Mouse (Mus musculus) lung, adult 2 months (tissue): ENCODE measurements around the gene Nemf. TPM values are rescaled to one million over a fixed set of nuclear protein-coding genes. Genes with fewer than 3 reads are reported as not detected.
"Not testable (repeated sequence)": the region's sequence is repeated elsewhere in the genome, so short reads cannot be mapped to it uniquely, and the experiment has no call there.

Experiments
- DNase-seq: peaks from one replicate; pipeline ENCODE4 v3.0.0; 2022
- H3K4me1 ChIP-seq: fragments of 200-500 bp; 2 replicates; pipeline ENCODE4 v1.6.1; 2011; ENCODE audit warnings: low read length; ENCODE audit not compliant: control insufficient read depth, insufficient read depth
- H3K4me3 ChIP-seq: fragments of 200-500 bp; replicated peaks from 2 replicates; pipeline ENCODE3; 2011; ENCODE audit warnings: low read depth, mild to moderate bottlenecking, control low read depth, low read length; ENCODE audit errors: extremely low read depth
- CTCF ChIP-seq: fragments of 200-500 bp; IDR thresholded peaks from 2 replicates; pipeline ENCODE4 v1.5.1; 2011; ENCODE audit warnings: mild to moderate bottlenecking, low read length, control low read depth; ENCODE audit not compliant: insufficient read depth
- POLR2A ChIP-seq: fragments of 200-500 bp; IDR thresholded peaks from 2 replicates; pipeline ENCODE4 v1.6.1; 2011; ENCODE audit warnings: low read depth, mild to moderate bottlenecking, control low read depth, low read length, borderline replicate concordance; ENCODE audit errors: extremely low read depth
- WGBS: fragments of 180-500 bp; shearing (Covaris S2); methylation state at CpG from one replicate; pipeline ENCODE4 v1.1.7; 2018; 5-methylcytosine and 5-hydroxymethylcytosine counted together
- polyA plus RNA-seq: library from polyadenylated mRNA; depleted of rRNA; stranded (reverse); fragments of >200 nt; gene quantifications from 2 replicates; pipeline ENCODE4 v1.2.3, GENCODE M21; 2012

Gene Nemf
- polyA plus RNA-seq, 1 experiment, result 6.4 TPM

DNA sequence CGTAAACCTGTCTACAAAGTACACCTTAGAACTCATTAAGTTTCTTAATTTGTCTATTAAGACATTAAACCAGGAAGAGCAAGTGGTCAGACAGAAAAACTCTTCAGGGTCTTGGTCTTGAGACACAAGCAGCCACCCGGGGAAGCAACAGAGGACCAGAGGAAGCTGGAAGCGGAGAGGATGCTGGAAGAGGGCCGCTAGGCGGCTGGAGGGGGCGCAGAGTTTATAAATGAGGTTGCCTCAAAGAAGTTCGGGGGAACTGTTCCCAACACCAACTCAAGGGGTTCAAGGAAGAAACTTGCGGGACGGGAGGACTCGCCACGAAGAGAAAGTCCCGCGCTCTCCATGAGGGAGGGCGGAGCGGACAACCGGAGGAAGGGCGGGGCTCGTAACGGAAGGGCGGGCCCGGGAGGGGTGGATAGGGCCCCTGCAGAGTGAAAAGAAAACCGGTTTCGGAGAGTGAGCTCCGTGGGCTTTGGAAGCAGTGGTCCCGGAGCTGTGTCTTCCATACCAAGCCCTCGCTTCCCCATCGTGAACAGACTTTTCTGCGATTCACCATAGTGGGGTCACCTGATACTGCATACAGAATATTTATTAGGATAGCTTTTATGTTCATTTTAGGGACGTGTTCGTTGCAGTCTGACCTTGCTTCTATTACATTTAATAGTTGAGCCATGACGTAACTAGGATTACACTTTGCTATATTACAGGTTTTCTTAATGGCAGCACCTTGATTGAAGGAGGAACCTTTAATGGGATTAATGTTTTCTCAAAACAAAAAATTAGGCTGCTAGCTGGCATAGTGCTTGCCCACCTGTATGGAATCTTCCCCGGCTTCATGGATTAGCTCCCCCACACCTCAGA, 7.2 kb upstream of the Nemf start:
- Histone ChIP-seq H3K4me1 (no peaks in the 10 kb centered on the region; the same call in 1 of the 2 replicates), H3K4me3 (peak overlapping the region; percentile 52)
- TF ChIP-seq CTCF, result no peak
- peak; percentile 96; the same call in 1 of the 2 replicates for TF ChIP-seq POLR2A
- 3% methylated on average over 32 of the region's 32 CpGs for WGBS
- peak; percentile 84 for DNase-seq

DNA sequence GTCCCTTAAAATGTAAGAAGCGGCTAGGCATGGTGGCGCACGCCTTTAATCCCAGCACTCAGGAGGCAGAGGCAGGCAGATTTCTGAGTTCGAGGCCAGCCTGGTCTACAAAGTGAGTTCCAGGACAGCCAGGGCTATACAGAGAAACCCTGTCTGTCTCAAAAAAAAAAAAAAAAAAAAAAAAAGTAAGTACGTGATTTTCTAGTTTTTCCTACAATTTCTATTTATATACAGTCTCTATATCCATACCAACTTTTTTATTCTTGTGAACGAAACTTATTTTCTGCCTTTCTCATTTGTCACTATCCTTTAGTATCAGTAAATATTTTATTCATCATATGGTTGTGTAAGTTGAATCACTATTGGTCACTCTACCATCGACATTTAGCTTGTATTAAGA, 6.1 kb upstream of the Nemf start:
- DNase-seq, H3K4me1 ChIP-seq, H3K4me3 ChIP-seq: not testable (repeated sequence)
- WGBS, result 97% methylated on average over 7 of the region's 7 CpGs

DNA sequence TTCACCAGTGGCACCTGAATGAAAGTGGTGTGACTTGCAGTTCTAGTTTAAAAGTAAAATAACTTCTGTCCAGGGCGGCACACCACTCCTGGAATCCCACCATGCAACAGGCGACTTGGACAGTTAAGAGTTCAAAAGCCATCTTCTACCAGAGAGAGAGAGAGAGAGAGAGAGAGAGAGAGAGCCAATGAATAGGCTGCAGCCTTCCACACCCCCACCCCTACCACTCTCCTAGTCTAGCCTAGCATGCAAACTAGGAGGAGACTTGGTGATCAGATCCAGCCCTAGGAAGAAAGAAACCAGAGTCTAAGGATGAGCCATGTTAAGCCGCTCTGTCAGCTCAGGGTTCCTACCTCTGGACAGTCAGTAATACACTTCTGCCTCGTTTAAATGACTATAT, 5.4 kb upstream of the Nemf start:
- 61% methylated on average over 4 of the region's 4 CpGs for WGBS
- DNase-seq, result no peak
- Histone ChIP-seq H3K4me3 (no peak overlapping the region), H3K4me1 (no peaks in the 10 kb centered on the region; the same call in 1 of the 2 replicates)
- TF ChIP-seq POLR2A (no peak), CTCF (no peak)

DNA sequence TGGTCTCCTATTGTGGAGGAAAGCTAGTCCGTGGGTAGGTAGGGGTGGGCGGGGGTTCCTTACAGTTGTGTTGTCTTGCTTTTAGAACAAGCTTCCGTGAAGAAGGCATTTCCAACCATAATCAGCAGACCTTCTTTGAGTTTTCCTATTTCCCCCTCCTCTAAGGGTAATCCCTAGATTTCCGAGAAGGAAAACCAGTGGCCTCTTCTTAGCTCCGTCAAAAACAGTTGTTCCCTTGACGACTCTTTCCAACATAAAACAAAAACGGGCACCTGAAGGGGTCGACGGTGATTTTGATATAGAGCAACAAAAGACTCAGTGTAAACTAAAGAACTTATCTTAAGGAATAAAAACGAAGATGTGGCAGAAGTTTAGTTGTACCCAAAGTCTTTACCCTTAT, 5.0 kb upstream of the Nemf start:
- WGBS, result 5% methylated on average over 10 of the region's 10 CpGs
- no peak for DNase-seq
- no peaks in the 10 kb centered on the region; the same call in 1 of the 2 replicates for H3K4me1 ChIP-seq
- H3K4me3 ChIP-seq, result peak overlapping the region; percentile 95
- no peak for TF ChIP-seq CTCF
- no peak for TF ChIP-seq POLR2A

DNA sequence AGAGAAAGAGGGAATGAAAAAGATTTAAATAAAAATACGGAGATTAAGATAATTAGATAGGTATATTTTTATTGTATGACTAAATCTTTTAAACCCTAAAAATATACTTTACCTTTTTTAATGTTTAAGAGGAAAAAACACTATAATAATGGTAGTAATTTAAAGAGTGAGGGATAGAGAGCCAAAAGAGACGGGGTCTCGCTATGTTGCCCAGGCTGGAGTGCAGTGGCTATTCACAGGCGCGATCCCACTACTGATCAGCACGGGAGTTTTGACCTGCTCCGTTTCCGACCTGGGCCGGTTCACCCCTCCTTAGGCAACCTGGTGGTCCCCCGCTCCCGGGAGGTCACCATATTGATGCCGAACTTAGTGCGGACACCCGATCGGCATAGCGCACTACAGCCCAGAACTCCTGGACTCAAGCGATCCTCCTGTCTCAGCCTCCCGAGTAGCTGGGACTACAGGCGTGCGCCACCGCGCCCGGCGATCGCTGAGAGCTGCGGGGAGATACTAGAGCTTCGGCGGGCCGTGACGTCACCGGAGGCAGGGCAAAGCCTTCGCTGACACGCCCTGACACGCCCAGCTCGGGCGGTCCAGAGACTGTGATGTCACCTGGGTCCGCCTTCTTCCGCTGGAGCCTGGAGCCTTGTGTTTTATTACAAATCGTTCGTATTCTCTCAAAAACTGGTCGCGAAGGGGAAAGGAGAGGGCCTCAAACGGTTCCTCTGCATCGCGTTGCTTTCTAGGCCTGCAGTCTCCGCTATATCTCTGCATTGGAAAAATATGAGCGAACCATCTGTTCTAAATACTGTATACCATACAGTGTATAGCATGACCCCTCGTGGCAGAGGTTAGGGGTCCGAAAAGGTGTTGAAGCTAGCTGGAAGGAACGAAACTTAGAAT, 4.3 kb upstream of the Nemf start:
- H3K4me1 ChIP-seq, result not testable (repeated sequence)
- under 1% methylated on average over 43 of the region's 50 CpGs for WGBS
- peak overlapping the region; percentile 95 for H3K4me3 ChIP-seq
- peak; percentile 60; the same call in 1 of the 2 replicates for TF ChIP-seq POLR2A
- peak; percentile 100 for DNase-seq

DNA sequence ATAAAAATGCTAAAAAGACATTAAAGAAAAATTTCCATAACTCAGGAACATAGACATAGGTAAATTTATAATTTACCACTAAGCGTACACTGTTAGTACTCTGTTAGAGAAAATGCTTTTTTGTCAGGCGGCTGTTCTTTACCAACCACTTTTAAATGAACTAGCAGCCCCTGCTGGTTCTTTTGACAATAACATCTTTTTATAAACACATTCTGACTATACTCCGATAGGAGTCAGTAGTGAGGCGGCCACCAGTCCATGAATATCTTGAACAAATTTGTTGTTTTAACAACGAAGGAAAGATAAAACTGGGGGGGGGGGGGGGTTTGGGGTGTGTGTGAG, 3.7 kb upstream of the Nemf start:
- no peak for DNase-seq
- Histone ChIP-seq H3K4me3 (no peak overlapping the region), H3K4me1 (no peaks in the 10 kb centered on the region; the same call in 1 of the 2 replicates)
- TF ChIP-seq CTCF (peak; percentile 38; the same call in 1 of the 2 replicates), POLR2A (no peak)
- WGBS, result 11% methylated on average over 5 of the region's 5 CpGs

DNA sequence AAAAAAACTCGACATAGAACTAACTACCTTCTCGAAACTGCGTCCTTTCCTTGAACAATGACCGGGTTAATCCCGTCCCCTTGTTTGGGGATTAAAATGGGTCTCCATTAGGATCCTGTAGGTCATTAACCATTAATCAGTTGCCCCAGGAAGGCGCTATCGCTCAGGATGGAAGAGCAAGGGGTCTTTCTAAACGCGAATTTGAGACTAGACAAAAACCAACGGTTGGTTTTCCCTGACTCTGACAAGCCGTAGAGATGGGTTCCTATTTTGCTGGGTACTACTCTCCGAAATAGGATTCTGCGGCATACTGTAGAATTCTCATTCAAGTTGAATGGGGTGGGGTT, 308 bp upstream of the Nemf start:
- no peak for TF ChIP-seq CTCF
- no peak for TF ChIP-seq POLR2A
- Histone ChIP-seq H3K4me3 (peak overlapping the region; percentile 90), H3K4me1 (no peaks in the 10 kb centered on the region; the same call in 1 of the 2 replicates)
- 4% methylated on average over 13 of the region's 13 CpGs for WGBS
- DNase-seq, result no peak

DNA sequence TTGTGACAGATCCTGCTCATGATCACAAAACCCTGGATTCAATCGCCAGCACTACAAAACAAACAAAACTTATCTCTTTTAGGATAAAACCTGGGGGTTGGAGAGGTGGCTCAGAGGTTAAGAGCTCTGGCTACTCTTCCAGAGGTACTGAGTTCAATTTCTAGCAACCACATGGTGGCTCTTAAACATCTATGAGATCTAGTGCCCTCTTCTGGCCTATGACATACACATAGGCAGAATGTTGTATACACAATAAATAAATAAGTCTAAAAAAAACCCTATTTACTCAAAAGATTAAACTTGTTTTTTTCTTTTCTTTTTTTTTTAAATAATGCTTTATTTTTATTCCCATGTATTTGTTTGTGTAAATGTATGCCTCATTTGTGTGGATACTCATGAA, 5.3 kb downstream of the Nemf start:
- no peak for DNase-seq
- TF ChIP-seq POLR2A (no peak), CTCF (no peak)
- 81% methylated on average over 1 of the region's 1 CpGs for WGBS
- H3K4me3 ChIP-seq, result no peak overlapping the region
- H3K4me1 ChIP-seq, result no peaks in the 10 kb centered on the region; the same call in 1 of the 2 replicates

DNA sequence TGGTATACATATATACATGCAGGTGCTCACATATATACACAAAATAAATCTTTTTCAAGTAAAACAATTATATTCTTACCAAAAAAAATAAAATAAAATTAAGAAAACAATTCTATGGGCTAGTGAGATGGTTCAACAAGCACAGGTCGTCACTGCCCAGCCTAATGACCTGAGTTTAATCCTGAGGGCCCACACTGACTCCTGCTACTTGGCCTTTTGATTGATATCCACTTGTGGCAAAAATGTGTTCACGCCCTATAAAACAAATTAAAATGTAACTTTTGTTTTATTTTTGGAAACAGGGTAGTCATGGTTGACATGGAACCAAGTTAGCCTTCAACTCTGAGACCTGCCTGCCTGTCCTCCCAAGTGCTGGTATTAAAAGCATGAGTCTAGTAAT, 7.0 kb downstream of the Nemf start:
- WGBS, result 69% methylated on average over 2 of the region's 2 CpGs
- DNase-seq, result no peak
- Histone ChIP-seq H3K4me1 (no peaks in the 10 kb centered on the region), H3K4me3 (no peak overlapping the region)
- TF ChIP-seq POLR2A (no peak), CTCF (no peak)
